Mouse (Mus musculus) testis, adult 2 months (tissue): ENCODE measurements at regions not wholly inside any gene's neighbourhood (a gene's known extent, or its start where the extent isn't known, plus 50 kb on each side); places are given as distances from the start of the nearest gene placed in this dataset.

ENCODE experiments used
- CTCF ChIP-seq: fragments of 200-500 bp; IDR thresholded peaks from 2 replicates; pipeline ENCODE4 v1.5.1; 2012; ENCODE audit warnings: low read depth, mild to moderate bottlenecking, inconsistent platforms, low read length, moderate library complexity; ENCODE audit not compliant: control insufficient read depth, insufficient read depth, insufficient replicate concordance
- POLR2A ChIP-seq: fragments of 200-500 bp; IDR thresholded peaks from 2 replicates; pipeline ENCODE4 v1.6.1; 2012; ENCODE audit warnings: low read depth, mild to moderate bottlenecking, inconsistent platforms, low read length, moderate library complexity; ENCODE audit not compliant: control insufficient read depth

- TF ChIP-seq CTCF, result no peak
- no peak for TF ChIP-seq POLR2A
These were observed 425.6 kb downstream of the Fam198b start for GRCm38 (mm10) chr3:80309931-80310330.
